Mouse (Mus musculus) kidney, postnatal 0 days (tissue): ENCODE results near the gene Zdhhc1. TPM values are rescaled to one million over a fixed set of nuclear protein-coding genes. Genes with fewer than 3 reads are reported as not detected.

Experiments used
- ATAC-seq: fragments of 200-750 bp; cut with Nextera tagmentation; replicated peaks from 2 replicates; pipeline ENCODE4 v1.8.0; 2017; ENCODE audit warnings: low read depth, moderate number of reproducible peaks, moderate TSS enrichment, moderate library complexity; ENCODE audit not compliant: low FRiP score
- DNase-seq: peaks from one replicate; pipeline ENCODE4 v3.0.0-alpha.2; 2016; ENCODE audit warnings: low spot score
- H3K27ac ChIP-seq: fragments of 300-500 bp; sonication (generic); 2 replicates; pipeline ENCODE4 v1.5.1; 2014; ENCODE audit warnings: mild to moderate bottlenecking
- H3K27me3 ChIP-seq: fragments of 300-500 bp; sonication (generic); 2 replicates; pipeline ENCODE4 v1.6.1; 2014; ENCODE audit warnings: low read length, mixed read lengths; ENCODE audit not compliant: insufficient read depth
- H3K36me3 ChIP-seq: fragments of 300-500 bp; sonication (generic); 2 replicates; pipeline ENCODE4 v1.6.1; 2014; ENCODE audit warnings: low read length, mixed read lengths; ENCODE audit not compliant: insufficient read depth
- H3K4me1 ChIP-seq: fragments of 300-500 bp; sonication (generic); replicated peaks from 2 replicates; pipeline ENCODE4 v1.6.1; 2014; ENCODE audit warnings: antibody characterized with exemption, low read length, mixed read lengths; ENCODE audit not compliant: insufficient read depth
- H3K4me2 ChIP-seq: fragments of 300-500 bp; sonication (generic); 2 replicates; pipeline ENCODE4 v1.6.1; 2014; ENCODE audit warnings: mild to moderate bottlenecking, low read length, moderate library complexity, mixed read lengths
- H3K4me3 ChIP-seq: fragments of 300-500 bp; sonication (generic); replicated peaks from 2 replicates; pipeline ENCODE4 v1.5.1; 2014; ENCODE audit warnings: low read depth, low read length
- H3K9ac ChIP-seq: fragments of 300-500 bp; sonication (generic); 2 replicates; pipeline ENCODE4 v1.6.1; 2014; ENCODE audit warnings: low read depth, low read length
- H3K9me3 ChIP-seq: fragments of 300-500 bp; sonication (generic); replicated peaks from 2 replicates; pipeline ENCODE4 v1.6.1; 2016; ENCODE audit warnings: low read length, inconsistent platforms, mixed read lengths
- CTCF ChIP-seq: IDR thresholded peaks from 2 replicates; pipeline ENCODE4 v1.5.1; 2016; ENCODE audit warnings: antibody characterized with exemption, low read depth, mild to moderate bottlenecking, moderate library complexity
- WGBS: fragments of 180-500 bp; shearing (Covaris S2); extraction: QIAGEN DNeasy Blood & Tissue Kit; methylation state at CpG from one replicate; pipeline ENCODE4 v1.1.7; 2014; 5-methylcytosine and 5-hydroxymethylcytosine counted together
- polyA plus RNA-seq: library from polyadenylated mRNA; unstranded; fragments of >200 nt; fragmentation: Nextera tagmentation; extraction: Ambion mirVana; gene quantifications from 2 replicates; pipeline ENCODE4 v1.2.1, GENCODE M21; 2015

The Zdhhc1 gene
- polyA plus RNA-seq, 1 experiment from 2014 or later, result 30.5 TPM

DNA sequence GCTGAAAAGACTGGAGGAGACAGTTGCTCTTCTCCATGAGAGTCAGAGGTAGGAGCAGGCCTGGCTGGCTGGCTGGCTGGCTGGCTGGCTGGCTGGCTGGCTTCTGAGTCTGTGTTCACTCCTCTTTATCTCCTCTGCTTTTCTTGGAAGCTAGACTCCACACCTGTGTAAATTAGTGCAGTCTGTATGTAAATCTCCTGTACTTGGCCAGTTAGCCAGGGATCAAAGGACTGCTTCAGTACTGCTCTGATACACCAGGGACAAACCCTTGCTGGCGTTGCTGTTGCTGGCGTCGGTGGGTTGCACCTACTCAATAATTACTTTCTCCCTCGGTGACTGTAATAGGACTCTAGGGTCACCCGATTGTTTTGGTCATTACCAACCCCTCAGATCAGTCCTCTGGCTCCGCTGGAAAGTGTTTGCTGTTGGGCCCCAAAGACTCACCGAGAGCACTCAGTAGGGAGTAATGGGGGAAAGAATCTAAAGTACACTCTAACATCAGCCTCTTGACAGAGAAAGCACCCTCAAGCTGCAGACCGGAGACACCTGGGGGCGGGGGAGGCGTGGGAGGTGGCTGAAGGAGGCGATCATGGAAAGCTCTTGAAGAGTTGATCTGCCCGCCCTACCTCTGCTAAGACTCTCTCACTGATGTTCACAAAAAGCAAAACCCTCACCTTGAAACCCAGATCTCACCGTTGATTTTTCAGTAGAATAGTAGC lies 35.5 kb downstream of the Zdhhc1 start:
- ATAC-seq (no peak), DNase-seq (no peak)
- Histone ChIP-seq H3K36me3 (no peaks in the 10 kb centered on the region), H3K4me2 (no peak overlapping the region), H3K4me1 (no peaks in the 10 kb centered on the region), H3K9me3 (no peaks in the 10 kb centered on the region), H3K4me3 (no peak overlapping the region), H3K27ac (no peak overlapping the region), H3K27me3 (no peaks in the 10 kb centered on the region), H3K9ac (no peak overlapping the region)
- TF ChIP-seq CTCF, result no peak
- WGBS, result 27% methylated on average over 13 of the region's 13 CpGs

DNA sequence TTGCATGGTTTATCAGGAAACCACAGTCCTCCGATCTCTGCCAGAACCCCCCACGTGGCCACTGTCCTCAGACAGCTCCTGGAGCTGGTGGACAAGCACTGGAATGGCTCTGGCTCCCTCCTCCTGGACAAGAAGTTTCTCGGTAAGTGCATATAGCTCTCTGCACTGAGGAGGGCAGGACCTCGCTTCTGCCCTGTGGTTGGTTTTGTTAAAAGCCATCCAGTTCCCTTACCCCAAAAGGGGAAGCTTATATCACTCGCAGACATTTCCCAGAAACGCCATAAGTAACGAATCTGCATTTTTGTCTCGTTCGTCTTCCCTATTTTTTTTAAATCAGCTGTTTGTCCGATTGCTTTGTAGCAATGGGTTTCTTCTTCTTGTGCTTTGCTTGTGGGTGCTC lies 41.5 kb downstream of the Zdhhc1 start:
- H3K27me3 ChIP-seq, result no peaks in the 10 kb centered on the region
- H3K27ac ChIP-seq, result no peak overlapping the region
- DNase-seq, result no peak
- no peaks in the 10 kb centered on the region for H3K36me3 ChIP-seq
- TF ChIP-seq CTCF, result no peak
- WGBS, result 61% methylated on average over 10 of the region's 10 CpGs
- H3K9me3 ChIP-seq, result no peaks in the 10 kb centered on the region
- H3K4me3 ChIP-seq, result no peak overlapping the region
- H3K4me2 ChIP-seq, result no peak overlapping the region
- H3K9ac ChIP-seq, result no peak overlapping the region
- no peaks in the 10 kb centered on the region for H3K4me1 ChIP-seq
- no peak for ATAC-seq

DNA sequence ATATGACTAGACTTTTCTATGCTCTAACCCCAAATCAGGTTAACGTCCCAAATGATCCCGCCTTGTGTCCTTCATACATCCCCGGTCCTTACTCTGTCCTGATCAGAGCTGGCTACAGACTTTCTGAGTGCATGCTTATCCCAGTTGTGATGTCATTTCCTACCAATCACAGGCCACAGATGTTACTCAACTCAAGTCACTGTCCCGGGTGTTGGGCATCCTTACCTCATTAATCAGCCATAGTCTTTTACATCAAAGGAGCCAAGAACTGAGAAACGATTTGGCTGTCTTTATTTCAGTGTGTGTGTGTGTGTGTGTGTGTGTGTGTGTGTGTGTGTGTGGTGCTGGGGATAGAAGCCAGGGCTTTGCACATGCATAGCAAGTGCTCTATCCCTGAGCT lies 42.6 kb downstream of the Zdhhc1 start:
- H3K4me1 ChIP-seq, result no peaks in the 10 kb centered on the region
- H3K27me3 ChIP-seq, result no peaks in the 10 kb centered on the region
- DNase-seq (no peak), ATAC-seq (no peak)
- TF ChIP-seq CTCF, result no peak
- WGBS, result 50% methylated on average over 5 of the region's 5 CpGs
- H3K9ac ChIP-seq, result no peak overlapping the region
- no peak overlapping the region for H3K27ac ChIP-seq
- H3K4me2 ChIP-seq, result no peak overlapping the region
- no peak overlapping the region for H3K4me3 ChIP-seq
- H3K9me3 ChIP-seq, result no peaks in the 10 kb centered on the region
- H3K36me3 ChIP-seq, result no peaks in the 10 kb centered on the region

DNA sequence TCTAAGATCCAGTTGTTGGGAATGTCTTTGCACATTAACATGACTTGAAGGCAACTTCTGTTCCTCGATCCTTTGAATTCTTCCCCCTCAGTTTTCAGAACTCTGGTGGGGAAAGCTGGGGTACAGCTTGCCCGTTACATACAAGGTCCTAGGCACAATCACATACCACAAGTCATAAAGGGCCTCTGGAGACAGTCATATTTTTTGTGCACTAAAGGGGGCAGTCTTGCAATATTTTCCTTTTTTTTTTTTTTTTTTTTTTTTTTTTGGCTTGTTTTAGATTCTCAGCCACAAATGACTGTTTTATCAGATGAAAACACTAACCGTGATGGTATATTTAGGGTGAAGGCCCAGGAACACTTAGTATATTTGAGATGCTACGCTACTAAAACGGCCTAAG lies 43.4 kb downstream of the Zdhhc1 start:
- H3K4me3 ChIP-seq, result no peak overlapping the region
- H3K9me3 ChIP-seq, result no peaks in the 10 kb centered on the region
- peak; percentile 53 for TF ChIP-seq CTCF
- no peak overlapping the region for H3K27ac ChIP-seq
- H3K36me3 ChIP-seq, result no peaks in the 10 kb centered on the region
- H3K4me1 ChIP-seq, result no peaks in the 10 kb centered on the region
- DNase-seq (peak; percentile 50), ATAC-seq (no peak)
- H3K4me2 ChIP-seq, result no peak overlapping the region
- 57% methylated on average over 5 of the region's 5 CpGs for WGBS
- H3K27me3 ChIP-seq, result no peaks in the 10 kb centered on the region
- H3K9ac ChIP-seq, result no peak overlapping the region

DNA sequence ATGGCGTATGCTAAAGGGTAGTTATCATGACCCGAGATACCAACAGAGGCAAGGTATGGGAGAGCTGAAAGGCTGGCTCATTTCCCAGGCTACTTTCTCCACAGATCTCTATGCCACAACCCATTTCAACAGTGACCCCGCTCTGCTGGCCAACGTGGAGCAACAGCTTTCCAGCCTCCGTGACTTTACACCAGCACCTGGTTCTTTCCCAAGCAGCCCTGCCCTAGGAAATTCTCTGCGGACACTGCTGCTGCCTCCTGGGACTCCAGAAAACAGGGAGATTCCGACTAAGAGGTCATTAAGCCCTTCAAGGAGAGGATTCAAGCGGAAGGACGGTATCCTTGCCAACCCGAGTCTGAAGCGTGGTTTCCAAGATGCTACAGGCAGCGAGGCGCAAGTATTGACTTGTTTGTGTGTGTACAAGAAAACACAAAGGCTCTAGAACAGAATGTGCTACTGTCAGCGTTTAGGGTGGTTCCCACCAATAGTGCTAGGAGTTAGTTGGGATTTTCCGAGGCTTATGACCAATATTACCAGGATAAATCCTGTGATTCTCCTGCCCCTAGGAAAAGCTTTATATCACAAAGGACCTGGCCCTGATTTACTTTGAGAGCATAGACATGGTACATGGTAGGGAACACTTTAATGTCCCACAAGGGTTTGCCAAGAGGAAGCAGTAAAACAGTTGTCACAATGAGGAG lies 44.6 kb downstream of the Zdhhc1 start:
- no peak for DNase-seq
- H3K4me1 ChIP-seq, result no peaks in the 10 kb centered on the region

DNA sequence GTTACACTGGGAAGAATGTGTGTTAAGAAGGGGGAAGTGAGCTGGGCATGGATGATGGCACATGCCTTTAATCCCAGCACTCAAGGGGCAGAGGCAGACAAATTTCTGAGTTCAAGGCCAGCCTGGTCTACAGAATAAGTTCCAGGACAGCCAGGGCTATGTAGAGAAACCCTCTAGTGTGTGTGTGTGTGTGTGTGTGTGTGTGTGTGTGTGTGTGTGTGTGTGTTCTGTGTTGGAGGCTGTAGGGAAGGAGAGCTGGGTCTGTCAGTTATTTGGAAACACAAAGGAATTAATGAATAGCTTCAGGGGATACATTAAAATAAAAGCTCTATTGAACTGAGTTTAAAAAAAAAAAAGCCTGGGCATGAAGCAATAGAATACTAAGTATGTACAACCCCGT lies 45.7 kb downstream of the Zdhhc1 start:
- Histone ChIP-seq H3K9ac (no peak overlapping the region), H3K4me3 (no peak overlapping the region), H3K4me1 (no peaks in the 10 kb centered on the region), H3K27me3 (no peaks in the 10 kb centered on the region), H3K4me2 (no peak overlapping the region), H3K36me3 (no peaks in the 10 kb centered on the region), H3K9me3 (no peaks in the 10 kb centered on the region), H3K27ac (no peak overlapping the region)
- ATAC-seq, result no peak
- WGBS, result 63% methylated on average over 1 of the region's 1 CpGs
- no peak for DNase-seq
- TF ChIP-seq CTCF, result no peak

More for the DNA sequence above, 44.6 kb downstream of the Zdhhc1 start:
- TF ChIP-seq CTCF, result no peak
- no peaks in the 10 kb centered on the region for H3K9me3 ChIP-seq
- no peak for ATAC-seq
- WGBS, result 66% methylated on average over 15 of the region's 15 CpGs
- no peak overlapping the region for H3K4me2 ChIP-seq
- no peak overlapping the region for H3K27ac ChIP-seq
- H3K4me3 ChIP-seq, result no peak overlapping the region
- H3K9ac ChIP-seq, result no peak overlapping the region
- H3K36me3 ChIP-seq, result no peaks in the 10 kb centered on the region
- H3K27me3 ChIP-seq, result no peaks in the 10 kb centered on the region
